Mouse (Mus musculus): ENCODE measurements around the gene Btg1.

Gene Btg1

GRCm38 (mm10) chr10:96628913-96629199 is 12.1 kb downstream of the Btg1 start:
- CTCF ChIA-PET: interaction anchor here (0.5 kb wide), 1 partner anchor 12 kb away, joined by 4 read pairs; the partner anchor contains the start of gene Btg1

GRCm38 (mm10) chr10:96630110-96630509 is 13.3 kb downstream of the Btg1 start:
- CTCF ChIA-PET: interaction anchor here (0.5 kb wide), 1 partner anchor 12 kb away, joined by 10 read pairs; no protein-coding TSS in a partner anchor

- CTCF ChIA-PET: no interaction called here
Measured at GRCm38 (mm10) chr10:96631066-96631711, 14.4 kb downstream of the Btg1 start.

GRCm38 (mm10) chr10:96632271-96633144 is 15.7 kb downstream of the Btg1 start:
- CTCF ChIA-PET: interaction anchor here (0.6 kb wide), 1 partner anchor 14 kb away, joined by 3 read pairs; no protein-coding TSS in a partner anchor

DNA sequence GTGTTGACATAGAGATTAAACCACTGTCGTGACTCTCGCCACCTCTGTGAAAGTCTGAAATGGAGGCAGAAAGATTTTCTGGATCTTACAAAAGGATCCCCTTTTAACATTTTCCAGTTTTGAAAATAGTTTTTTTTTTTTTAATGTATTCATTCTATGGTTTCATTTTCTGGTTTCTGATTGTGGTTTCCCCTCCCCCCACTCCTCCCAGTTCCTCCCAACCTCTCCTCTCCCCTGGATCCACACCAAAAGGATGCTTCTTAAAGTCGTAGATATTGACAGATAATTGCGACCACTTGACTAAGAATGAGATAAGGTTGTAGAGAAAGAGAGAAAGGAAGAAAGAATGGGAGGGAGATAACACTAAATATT is 16.3 kb downstream of the Btg1 start:
- CTCF ChIA-PET: no interaction called here

DNA sequence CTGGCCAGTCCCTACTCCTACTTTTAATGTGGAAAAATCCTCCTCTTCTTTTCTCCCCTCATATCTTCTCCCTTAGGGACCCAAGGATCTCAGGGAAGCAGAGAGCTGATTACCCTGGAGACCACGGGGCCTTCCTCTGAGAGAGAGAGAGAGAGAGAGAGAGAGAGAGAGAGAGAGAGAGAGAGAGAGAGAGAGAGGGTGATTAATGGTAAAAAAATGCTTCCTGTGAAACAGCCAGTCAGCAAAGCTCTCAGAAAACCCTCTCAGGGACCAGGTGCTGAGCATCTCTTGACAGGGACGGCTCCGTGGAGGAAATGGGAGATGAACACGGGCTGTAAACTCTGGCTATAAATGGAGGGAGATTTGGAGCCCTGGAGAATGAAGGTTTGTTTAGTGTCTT is 18.7 kb downstream of the Btg1 start:
- CTCF ChIA-PET: no interaction called here

GRCm38 (mm10) chr10:96638477-96638876 is 21.7 kb downstream of the Btg1 start:
- CTCF ChIA-PET: no interaction called here

DNA sequence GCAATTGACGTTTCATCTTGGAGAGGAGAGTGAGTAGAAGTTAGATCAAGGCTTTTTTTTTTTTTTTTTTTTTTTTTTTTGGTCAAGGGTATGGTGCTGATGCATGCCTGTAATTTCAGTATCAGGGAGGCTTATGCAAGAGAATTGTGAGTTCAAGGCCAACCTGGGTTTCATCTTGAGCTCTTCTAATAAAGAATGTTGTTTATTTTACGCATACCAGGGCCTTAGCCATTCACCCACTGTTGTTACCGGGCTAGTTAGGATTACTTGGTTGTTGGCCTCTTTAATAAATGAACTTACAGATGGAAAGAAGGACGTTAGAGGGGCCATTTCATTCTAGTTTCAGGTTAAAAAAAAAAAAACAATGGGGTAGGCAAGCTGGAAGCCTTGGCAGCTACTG is 25.2 kb downstream of the Btg1 start:
- CTCF ChIA-PET: interaction anchor here (0.7 kb wide), 2 partner anchors 118 to 224 kb away, joined by 5 to 6 read pairs; no protein-coding TSS in a partner anchor

- CTCF ChIA-PET: interaction anchor here (0.7 kb wide), 1 partner anchor 118 kb away, joined by 5 read pairs; no protein-coding TSS in a partner anchor
Measured at GRCm38 (mm10) chr10:96642751-96643150, 25.9 kb downstream of the Btg1 start.

GRCm38 (mm10) chr10:96645183-96645582 is 28.4 kb downstream of the Btg1 start:
- CTCF ChIA-PET: no interaction called here

DNA sequence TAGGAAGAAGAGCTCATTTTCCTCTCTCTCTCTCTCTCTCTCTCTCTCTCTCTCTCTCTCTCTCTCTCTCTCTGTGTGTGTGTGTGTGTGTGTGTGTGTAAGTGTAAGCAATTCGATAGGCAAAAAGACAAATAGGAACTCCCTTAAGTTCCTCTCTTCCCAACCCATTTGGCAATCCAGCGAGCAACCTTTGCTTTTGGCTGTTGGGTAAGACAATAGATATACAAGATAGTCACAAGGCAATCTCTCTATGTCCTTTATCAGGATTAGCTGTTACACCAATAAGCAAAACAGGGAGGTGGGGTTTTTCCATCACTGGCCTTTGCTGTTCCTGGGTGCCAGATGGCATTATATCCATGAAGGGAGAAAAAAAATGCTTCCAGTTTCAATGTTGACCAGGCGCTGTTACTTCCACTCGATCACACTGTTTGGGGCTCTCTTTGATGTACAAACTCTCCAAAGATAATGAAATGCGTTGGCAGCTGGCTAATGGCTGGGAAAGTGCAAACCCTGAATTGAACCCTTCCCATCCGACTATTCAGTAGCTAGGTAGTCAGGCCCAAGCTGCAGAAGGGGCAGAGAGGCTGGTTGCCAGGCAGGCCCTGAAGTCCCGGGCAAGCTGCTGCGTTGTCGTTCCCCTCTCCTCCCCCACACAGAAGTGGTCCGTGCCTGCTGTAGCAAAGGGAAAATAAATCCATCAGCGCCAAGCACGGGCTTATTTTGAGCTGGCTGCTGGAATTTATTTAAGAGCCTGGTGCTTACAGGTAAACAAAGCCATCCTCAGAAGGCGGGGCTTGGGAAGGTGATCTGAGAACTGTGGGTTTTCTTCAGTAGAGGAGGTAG is 29.4 kb downstream of the Btg1 start:
- CTCF ChIA-PET: interaction anchor here (0.9 kb wide), 1 partner anchor 14 kb away, joined by 3 read pairs; no protein-coding TSS in a partner anchor

GRCm38 (mm10) chr10:96646867-96647462 is 30.2 kb downstream of the Btg1 start:
- CTCF ChIA-PET: interaction anchor here (0.7 to 0.9 kb wide), 2 partner anchors 11 to 15 kb away, joined by 3 to 5 read pairs; no protein-coding TSS in a partner anchor

- CTCF ChIA-PET: interaction anchor here (0.7 kb wide), 1 partner anchor 53 kb away, joined by 8 read pairs; no protein-coding TSS in a partner anchor
Measured at GRCm38 (mm10) chr10:96648161-96648561, 31.4 kb downstream of the Btg1 start.

DNA sequence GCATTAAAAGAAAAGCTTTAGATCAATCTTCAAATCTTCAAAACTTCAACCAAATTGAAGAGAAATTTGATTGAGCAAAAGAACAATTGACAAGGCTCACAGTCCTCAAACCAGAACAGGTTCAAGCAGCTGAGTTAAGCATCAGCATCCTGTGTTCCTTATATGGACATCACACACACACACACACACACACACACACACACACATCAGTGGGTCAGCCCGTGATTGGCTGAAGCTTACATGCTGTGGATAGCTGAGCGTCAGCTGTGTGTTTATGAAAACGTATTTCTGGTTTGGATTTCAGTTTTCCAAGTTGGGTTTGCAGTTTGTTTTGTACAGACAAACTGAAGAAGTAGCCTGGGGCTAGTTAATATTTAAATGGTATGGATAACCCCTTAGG is 32.7 kb downstream of the Btg1 start:
- CTCF ChIA-PET: no interaction called here

- CTCF ChIA-PET: no interaction called here
Measured at GRCm38 (mm10) chr10:96652372-96652771, 35.6 kb downstream of the Btg1 start.

- CTCF ChIA-PET: no interaction called here
Measured at GRCm38 (mm10) chr10:96653030-96653429, 36.2 kb downstream of the Btg1 start.

DNA sequence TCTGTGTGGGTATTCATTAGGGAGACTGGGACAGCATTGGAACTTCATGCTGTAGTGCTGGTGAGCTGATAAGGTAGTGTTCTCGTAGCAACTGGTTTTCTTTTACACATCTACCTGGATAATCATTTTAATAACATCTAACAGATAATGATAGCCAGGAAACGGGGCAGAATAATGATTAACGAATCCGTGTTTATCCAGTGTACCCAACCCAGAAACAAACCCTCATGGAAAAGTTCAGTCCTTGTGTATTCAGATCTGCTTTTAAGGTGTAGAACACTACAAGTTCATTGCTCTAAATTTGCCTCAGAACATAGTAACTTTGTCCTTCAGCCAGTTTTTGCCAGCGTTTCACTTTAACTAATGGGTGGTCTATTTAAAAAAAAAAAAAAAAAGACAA is 37.3 kb downstream of the Btg1 start:
- CTCF ChIA-PET: interaction anchor here (0.6 to 0.7 kb wide), 2 partner anchors 150 to 684 kb away, joined by 3 to 4 read pairs; no protein-coding TSS in a partner anchor

DNA sequence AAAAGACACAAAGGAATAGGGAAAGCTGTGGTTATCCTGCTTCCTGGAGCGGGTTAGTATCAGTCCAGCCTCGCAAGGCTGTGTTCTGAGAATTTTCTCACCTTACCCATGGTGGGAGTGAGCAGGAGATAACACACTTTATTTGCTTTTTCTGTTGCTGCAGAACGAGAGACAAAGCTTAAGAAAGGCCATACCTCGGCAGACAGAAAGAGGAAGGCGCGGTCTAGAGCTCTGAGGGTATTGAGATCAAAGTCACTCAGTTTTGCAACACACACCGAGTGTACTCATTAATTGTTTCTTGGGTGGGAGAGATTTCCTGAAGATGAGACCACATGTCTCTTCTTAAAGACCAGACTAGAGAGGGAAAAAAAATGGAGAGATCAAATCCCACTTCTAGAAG is 37.8 kb downstream of the Btg1 start:
- CTCF ChIA-PET: interaction anchor here (0.6 kb wide), 1 partner anchor 150 kb away, joined by 4 read pairs; no protein-coding TSS in a partner anchor

- CTCF ChIA-PET: no interaction called here
Measured at GRCm38 (mm10) chr10:96655066-96655465, 38.3 kb downstream of the Btg1 start.

DNA sequence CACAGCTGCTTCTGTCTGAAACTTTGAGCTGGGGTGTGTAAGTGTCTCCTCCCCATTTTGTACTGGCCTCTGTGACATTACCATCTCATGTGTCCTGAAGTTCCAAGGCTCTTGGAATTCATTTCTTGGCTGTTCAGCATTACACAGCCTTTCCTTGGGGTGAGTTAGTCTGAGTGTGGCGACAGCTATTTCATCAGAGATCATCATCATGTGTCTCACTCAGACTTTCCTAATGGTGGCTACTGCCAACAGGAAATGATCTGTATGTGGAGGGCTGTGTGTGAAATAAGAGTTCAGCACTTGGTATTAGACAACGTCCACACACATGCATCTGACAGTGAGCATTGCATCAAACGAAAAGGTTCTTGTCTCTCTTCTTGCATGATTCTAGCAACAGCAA is 39.4 kb downstream of the Btg1 start:
- CTCF ChIA-PET: no interaction called here

DNA sequence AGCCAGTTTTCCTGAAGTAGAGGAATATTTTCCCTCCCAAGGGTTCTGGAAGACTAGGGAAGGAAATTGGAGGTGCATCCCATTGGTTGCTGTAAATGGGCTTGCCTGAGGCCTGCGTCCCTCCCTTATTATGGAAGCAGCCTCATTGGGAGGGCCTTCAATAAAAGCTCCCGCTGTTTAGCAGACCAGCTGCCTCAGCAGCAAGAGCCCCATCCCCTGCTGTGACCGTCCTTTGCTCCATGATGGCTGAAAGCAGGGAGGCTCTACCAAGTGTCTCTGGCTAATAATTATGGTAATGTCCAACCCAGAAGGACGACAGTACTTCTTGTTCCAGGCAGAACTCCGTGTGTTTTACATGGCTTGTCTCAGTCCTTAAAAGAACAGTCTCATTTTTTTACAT is 42.1 kb downstream of the Btg1 start:
- CTCF ChIA-PET: interaction anchor here (0.6 to 1.1 kb wide), 2 partner anchors 31 to 72 kb away, joined by 3 to 10 read pairs; no protein-coding TSS in a partner anchor
